Mouse (Mus musculus) left cerebral cortex, postnatal 14 days (tissue): ENCODE results near the gene Fam169b. TPM values are rescaled to one million over a fixed set of nuclear protein-coding genes. Genes with fewer than 3 reads are reported as not detected.

Experiments
- DNase-seq, 2 experiments: peaks; one replicate each; pipeline ENCODE4 v3.0.0; 2021 to 2022; ENCODE audit warnings: low spot score in 2 of 2, mixed read lengths in 1 of 2
- intact Hi-C: fragments of 180-260 bp; cut with DNase I; formaldehyde crosslinking; loops from one replicate; pipeline ENCODE4 v1.15.1; 2025
- total RNA-seq, 2 experiments: library from RNA; stranded (reverse); gene quantifications; 2 replicates each; pipeline ENCODE4 v1.2.3; 2021

Fam169b gene
- total RNA-seq, 2 experiments from 2014 or later = 0.42 to 1.1 TPM

- no peak for DNase-seq
- intact Hi-C loops = no loop called here
Measured at GRCm38 (mm10) chr7:68311469-68311868, 37.8 kb downstream of the Fam169b start.

GRCm38 (mm10) chr7:68312395-68312794, 38.8 kb downstream of the Fam169b start:
- intact Hi-C loops = no loop called here
- no peak for DNase-seq

- no peak for DNase-seq
- intact Hi-C loops = no loop called here
Measured at GRCm38 (mm10) chr7:68313038-68313782, 39.6 kb downstream of the Fam169b start.

- no peak for DNase-seq
- intact Hi-C loops = no loop called here
Measured at GRCm38 (mm10) chr7:68314286-68314685, 40.6 kb downstream of the Fam169b start.

- intact Hi-C loops = no loop called here
- DNase-seq = no peak
Measured at GRCm38 (mm10) chr7:68315068-68315467, 41.4 kb downstream of the Fam169b start.

- DNase-seq = no peak
- intact Hi-C loops = no loop called here
Measured at GRCm38 (mm10) chr7:68318006-68318788, 44.6 kb downstream of the Fam169b start.

GRCm38 (mm10) chr7:68318979-68319378, 45.3 kb downstream of the Fam169b start:
- no peak for DNase-seq
- intact Hi-C loops = no loop called here

- intact Hi-C loops = no loop called here
- no peak for DNase-seq
Measured at GRCm38 (mm10) chr7:68320078-68320810, 46.6 kb downstream of the Fam169b start.

- intact Hi-C loops = no loop called here
Measured at GRCm38 (mm10) chr7:68323051-68323450, 49.4 kb downstream of the Fam169b start.

GRCm38 (mm10) chr7:68326190-68326722, 52.6 kb downstream of the Fam169b start:
- no peak for DNase-seq
- intact Hi-C loops = no loop called here

More at GRCm38 (mm10) chr7:68323051-68323450, 49.4 kb downstream of the Fam169b start:
- DNase-seq = no peak

- no peak for DNase-seq
- intact Hi-C loops = no loop called here
Measured at GRCm38 (mm10) chr7:68329000-68329399, 55.4 kb downstream of the Fam169b start.

- DNase-seq = no peak
- intact Hi-C loops = no loop called here
Measured at GRCm38 (mm10) chr7:68332799-68333198, 59.2 kb downstream of the Fam169b start.

GRCm38 (mm10) chr7:68337080-68337781, 63.6 kb downstream of the Fam169b start:
- no peak for DNase-seq
- intact Hi-C loops = no loop called here

GRCm38 (mm10) chr7:68338680-68339079, 65.0 kb downstream of the Fam169b start:
- peak in 1 of 2 experiments; percentile 41 for DNase-seq
- intact Hi-C loops = no loop called here

- intact Hi-C loops = no loop called here
Measured at GRCm38 (mm10) chr7:68344561-68344960, 70.9 kb downstream of the Fam169b start.

GRCm38 (mm10) chr7:68345963-68346362, 72.3 kb downstream of the Fam169b start:
- intact Hi-C loops = no loop called here
- DNase-seq = no peak

More at GRCm38 (mm10) chr7:68344561-68344960, 70.9 kb downstream of the Fam169b start:
- no peak for DNase-seq

- intact Hi-C loops = loop anchor here (2.0 to 10.0 kb wide), 2 partner anchors 567 to 681 kb away; no protein-coding TSS in a partner anchor
- no peak for DNase-seq
Measured at GRCm38 (mm10) chr7:68355325-68356076, 81.9 kb downstream of the Fam169b start.

- intact Hi-C loops = loop anchor here (2.0 to 10.0 kb wide), 2 partner anchors 569 to 683 kb away; no protein-coding TSS in a partner anchor
- peak; percentile 78 to 83 for DNase-seq
Measured at GRCm38 (mm10) chr7:68357407-68357806, 83.8 kb downstream of the Fam169b start.
